Mouse (Mus musculus): ENCODE measurements at regions not wholly inside any gene's neighbourhood (a gene's known extent, or its start where the extent isn't known, plus 50 kb on each side); places are given as distances from the start of the nearest gene placed in this dataset.

- 71% methylated on average over 2 of the region's 2 CpGs for WGBS
- H3K27me3 ChIP-seq (ENCODE audit: control insufficient read depth, insufficient read depth, low read depth, low read length) = no peaks in the 10 kb centered on the region
- H3K9me3 ChIP-seq (ENCODE audit: control insufficient read depth, low read length) = no peaks in the 10 kb centered on the region
- H3K9ac ChIP-seq (ENCODE audit: low read length) = no peak overlapping the region
- H3K36me3 ChIP-seq (ENCODE audit: control insufficient read depth, insufficient read depth, low read length) = no peaks in the 10 kb centered on the region
- ATAC-seq (ENCODE audit: low read depth) = no peak
- H3K4me3 ChIP-seq (ENCODE audit: low read length) = no peak overlapping the region
- no peaks in the 10 kb centered on the region for H3K4me1 ChIP-seq (replicated peaks; ENCODE audit: control insufficient read depth, insufficient read depth, low read length)
- no peak overlapping the region for H3K27ac ChIP-seq (ENCODE audit: low read length)
- H3K4me2 ChIP-seq (ENCODE audit: low read depth, low read length) = no peak overlapping the region
These were observed 124.5 kb downstream of the Tmem18 start for GRCm38 (mm10) chr12:30708635-30709181.

- Histone ChIP-seq H3K9me3 (ENCODE audit: control insufficient read depth, low read length) (no peaks in the 10 kb centered on the region), H3K4me2 (ENCODE audit: low read depth, low read length) (no peak overlapping the region), H3K4me3 (ENCODE audit: low read length) (no peak overlapping the region), H3K4me1 (replicated peaks; ENCODE audit: control insufficient read depth, insufficient read depth, low read length) (no peaks in the 10 kb centered on the region), H3K36me3 (ENCODE audit: control insufficient read depth, insufficient read depth, low read length) (no peaks in the 10 kb centered on the region), H3K9ac (ENCODE audit: low read length) (no peak overlapping the region), H3K27me3 (ENCODE audit: control insufficient read depth, insufficient read depth, low read depth, low read length) (no peaks in the 10 kb centered on the region), H3K27ac (ENCODE audit: low read length) (no peak overlapping the region)
- ATAC-seq (ENCODE audit: low read depth) = no peak
- WGBS = 58% methylated on average over 4 of the region's 4 CpGs
These were observed 126.3 kb downstream of the Tmem18 start for GRCm38 (mm10) chr12:30710554-30710953.

GRCm38 (mm10) chr12:30726747-30727146 is 142.5 kb downstream of the Tmem18 start:
- Histone ChIP-seq H3K9ac (ENCODE audit: low read length) (no peak overlapping the region), H3K27me3 (ENCODE audit: control insufficient read depth, insufficient read depth, low read depth, low read length) (no peaks in the 10 kb centered on the region), H3K9me3 (ENCODE audit: control insufficient read depth, low read length) (no peaks in the 10 kb centered on the region), H3K4me2 (ENCODE audit: low read depth, low read length) (no peak overlapping the region), H3K27ac (ENCODE audit: low read length) (no peak overlapping the region), H3K4me3 (ENCODE audit: low read length) (no peak overlapping the region), H3K36me3 (ENCODE audit: control insufficient read depth, insufficient read depth, low read length) (no peaks in the 10 kb centered on the region), H3K4me1 (replicated peaks; ENCODE audit: control insufficient read depth, insufficient read depth, low read length) (no peaks in the 10 kb centered on the region)
- 46% methylated on average over 4 of the region's 4 CpGs for WGBS
- ATAC-seq (ENCODE audit: low read depth) = no peak

- H3K27ac ChIP-seq (ENCODE audit: low read length) = no peak overlapping the region
- no peak overlapping the region for H3K4me2 ChIP-seq (ENCODE audit: low read depth, low read length)
- no peak overlapping the region for H3K4me3 ChIP-seq (ENCODE audit: low read length)
- H3K4me1 ChIP-seq (replicated peaks; ENCODE audit: control insufficient read depth, insufficient read depth, low read length) = no peaks in the 10 kb centered on the region
- H3K27me3 ChIP-seq (ENCODE audit: control insufficient read depth, insufficient read depth, low read depth, low read length) = no peaks in the 10 kb centered on the region
- WGBS = 76% methylated on average over 6 of the region's 6 CpGs
- ATAC-seq (ENCODE audit: low read depth) = no peak
- H3K36me3 ChIP-seq (ENCODE audit: control insufficient read depth, insufficient read depth, low read length) = no peaks in the 10 kb centered on the region
- no peaks in the 10 kb centered on the region for H3K9me3 ChIP-seq (ENCODE audit: control insufficient read depth, low read length)
- no peak overlapping the region for H3K9ac ChIP-seq (ENCODE audit: low read length)
These were observed 145.2 kb downstream of the Tmem18 start for GRCm38 (mm10) chr12:30729437-30729836.

- Histone ChIP-seq H3K36me3 (ENCODE audit: control insufficient read depth, insufficient read depth, low read length) (no peaks in the 10 kb centered on the region), H3K4me1 (replicated peaks; ENCODE audit: control insufficient read depth, insufficient read depth, low read length) (no peaks in the 10 kb centered on the region), H3K4me2 (ENCODE audit: low read depth, low read length) (no peak overlapping the region), H3K27me3 (ENCODE audit: control insufficient read depth, insufficient read depth, low read depth, low read length) (no peaks in the 10 kb centered on the region), H3K27ac (ENCODE audit: low read length) (no peak overlapping the region), H3K9me3 (ENCODE audit: control insufficient read depth, low read length) (no peaks in the 10 kb centered on the region), H3K9ac (ENCODE audit: low read length) (no peak overlapping the region), H3K4me3 (ENCODE audit: low read length) (no peak overlapping the region)
- no peak for ATAC-seq (ENCODE audit: low read depth)
These were observed 116.5 kb upstream of the Alkal2 start for GRCm38 (mm10) chr12:30767621-30768020.

- H3K4me1 ChIP-seq (replicated peaks; ENCODE audit: control insufficient read depth, insufficient read depth, low read length) = no peaks in the 10 kb centered on the region
These were observed 90.8 kb upstream of the Alkal2 start for GRCm38 (mm10) chr12:30793371-30793770.

GRCm38 (mm10) chr12:30816096-30816495 is 68.0 kb upstream of the Alkal2 start:
- H3K9ac ChIP-seq (ENCODE audit: low read length) = no peak overlapping the region
- H3K9me3 ChIP-seq (ENCODE audit: control insufficient read depth, low read length) = no peaks in the 10 kb centered on the region
- no peaks in the 10 kb centered on the region for H3K27me3 ChIP-seq (ENCODE audit: control insufficient read depth, insufficient read depth, low read depth, low read length)
- 67% methylated on average over 2 of the region's 2 CpGs for WGBS
- H3K27ac ChIP-seq (ENCODE audit: low read length) = no peak overlapping the region
- H3K4me2 ChIP-seq (ENCODE audit: low read depth, low read length) = no peak overlapping the region
- H3K4me1 ChIP-seq (replicated peaks; ENCODE audit: control insufficient read depth, insufficient read depth, low read length) = no peaks in the 10 kb centered on the region
- H3K4me3 ChIP-seq (ENCODE audit: low read length) = no peak overlapping the region
- ATAC-seq (ENCODE audit: low read depth) = no peak
- H3K36me3 ChIP-seq (ENCODE audit: control insufficient read depth, insufficient read depth, low read length) = no peaks in the 10 kb centered on the region

More at GRCm38 (mm10) chr12:30793371-30793770, 90.8 kb upstream of the Alkal2 start:
- H3K27me3 ChIP-seq (ENCODE audit: control insufficient read depth, insufficient read depth, low read depth, low read length) = no peaks in the 10 kb centered on the region
- no peaks in the 10 kb centered on the region for H3K36me3 ChIP-seq (ENCODE audit: control insufficient read depth, insufficient read depth, low read length)
- 91% methylated on average over 2 of the region's 2 CpGs for WGBS
- ATAC-seq (ENCODE audit: low read depth) = no peak
- no peak overlapping the region for H3K9ac ChIP-seq (ENCODE audit: low read length)
- no peak overlapping the region for H3K4me2 ChIP-seq (ENCODE audit: low read depth, low read length)
- no peak overlapping the region for H3K4me3 ChIP-seq (ENCODE audit: low read length)
- H3K9me3 ChIP-seq (ENCODE audit: control insufficient read depth, low read length) = no peaks in the 10 kb centered on the region
- H3K27ac ChIP-seq (ENCODE audit: low read length) = no peak overlapping the region

- no peaks in the 10 kb centered on the region for H3K4me1 ChIP-seq (replicated peaks; ENCODE audit: control insufficient read depth, insufficient read depth, low read length)
- WGBS = 86% methylated on average over 3 of the region's 3 CpGs
- no peaks in the 10 kb centered on the region for H3K27me3 ChIP-seq (ENCODE audit: control insufficient read depth, insufficient read depth, low read depth, low read length)
- H3K36me3 ChIP-seq (ENCODE audit: control insufficient read depth, insufficient read depth, low read length) = no peaks in the 10 kb centered on the region
- no peak overlapping the region for H3K4me3 ChIP-seq (ENCODE audit: low read length)
- no peak for ATAC-seq (ENCODE audit: low read depth)
- H3K27ac ChIP-seq (ENCODE audit: low read length) = no peak overlapping the region
- H3K4me2 ChIP-seq (ENCODE audit: low read depth, low read length) = no peak overlapping the region
- H3K9ac ChIP-seq (ENCODE audit: low read length) = no peak overlapping the region
- H3K9me3 ChIP-seq (ENCODE audit: control insufficient read depth, low read length) = no peaks in the 10 kb centered on the region
These were observed 52.7 kb upstream of the Alkal2 start for GRCm38 (mm10) chr12:30831383-30831782.
